Mouse (Mus musculus) olfactory bulb, adult 2 months (tissue): Measurements from ENCODE around the gene B4galnt1. TPM values are rescaled to one million over a fixed set of nuclear protein-coding genes. Genes with fewer than 3 reads are reported as not detected.
A peak's percentile ranks its signal among the peaks of the same experiment; 100 is the strongest.
"Not testable (repeated sequence)": the region's sequence is repeated elsewhere in the genome, so short reads cannot be mapped to it uniquely, and the experiment has no call there.

Experiments
- H3K27ac ChIP-seq: fragments of 200-500 bp; 2 replicates; pipeline ENCODE4 v1.5.1; 2012; ENCODE audit warnings: low read depth, low read length; ENCODE audit not compliant: insufficient read depth
- H3K4me1 ChIP-seq: fragments of 200-500 bp; 2 replicates; pipeline ENCODE4 v1.6.1; 2012; ENCODE audit warnings: low read length; ENCODE audit not compliant: control insufficient read depth, insufficient read depth
- H3K4me3 ChIP-seq: fragments of 200-500 bp; 2 replicates; pipeline ENCODE4 v1.5.1; 2012; ENCODE audit warnings: mild to moderate bottlenecking, low read depth, low read length, moderate library complexity; ENCODE audit not compliant: insufficient read depth
- CTCF ChIP-seq: fragments of 200-500 bp; IDR thresholded peaks from 2 replicates; pipeline ENCODE4 v1.5.1; 2012; ENCODE audit warnings: low read depth, mild to moderate bottlenecking, low read length, moderate library complexity; ENCODE audit not compliant: insufficient read depth
- POLR2A ChIP-seq: fragments of 200-500 bp; IDR thresholded peaks from 2 replicates; pipeline ENCODE4 v1.6.1; 2012; ENCODE audit warnings: mild to moderate bottlenecking, low read depth, low read length, moderate library complexity; ENCODE audit not compliant: insufficient read depth
- WGBS: fragments of 180-500 bp; shearing (Covaris S2); methylation state at CpG from one replicate; pipeline ENCODE4 v1.1.7; 2018; 5-methylcytosine and 5-hydroxymethylcytosine counted together
- polyA plus RNA-seq: library from polyadenylated mRNA; stranded (reverse); fragments of >200 nt; gene quantifications from 2 replicates; pipeline ENCODE4 v1.2.4, GENCODE M21; 2012; ENCODE audit warnings: low replicate concordance; ENCODE audit not compliant: missing spikeins, insufficient read depth, insufficient read length

Gene B4galnt1
- polyA plus RNA-seq, 1 experiment: not detected

GRCm38 (mm10) chr10:127188465-127189115 lies 23.6 kb downstream of the B4galnt1 start:
- H3K4me3 ChIP-seq: peak overlapping the region; percentile 91
- TF ChIP-seq CTCF (no peak), POLR2A (peak; percentile 43; the same call in 1 of the 2 replicates)
- under 1% methylated on average over 44 of the region's 46 CpGs for WGBS
- no peak overlapping the region for H3K27ac ChIP-seq
- H3K4me1 ChIP-seq: peaks cover 41% of the 10 kb centered on the region

GRCm38 (mm10) chr10:127189116-127189650 lies 24.2 kb downstream of the B4galnt1 start:
- no peak overlapping the region for H3K27ac ChIP-seq
- WGBS: 11% methylated on average over 26 of the region's 26 CpGs
- H3K4me1 ChIP-seq: peaks cover 41% of the 10 kb centered on the region
- no peak for TF ChIP-seq CTCF
- no peak for TF ChIP-seq POLR2A
- H3K4me3 ChIP-seq: peak overlapping the region; percentile 91

GRCm38 (mm10) chr10:127189651-127190381 lies 24.8 kb downstream of the B4galnt1 start, which contains the start of gene Arhgef25:
TSS of gene Arhgef25 (minus strand) at chr10:127190083.
- peak within 1 kb of the TSS; percentile 91 for H3K4me3 ChIP-seq
- no peak within 1 kb of the TSS; the same call in 1 of the 2 replicates for H3K27ac ChIP-seq
- 15% methylated on average over 35 of the region's 35 CpGs for WGBS
- H3K4me1 ChIP-seq: peaks cover 44% of the 10 kb centered on the region
- TF ChIP-seq POLR2A (no peak), CTCF (no peak)

GRCm38 (mm10) chr10:127190398-127191190 lies 25.6 kb downstream of the B4galnt1 start:
- WGBS: 48% methylated on average over 14 of the region's 14 CpGs
- Histone ChIP-seq H3K4me3 (no peak overlapping the region), H3K4me1 (peaks cover 46% of the 10 kb centered on the region), H3K27ac (no peak overlapping the region; the same call in 1 of the 2 replicates)
- TF ChIP-seq POLR2A: no peak
- no peak for TF ChIP-seq CTCF

GRCm38 (mm10) chr10:127191191-127192056 lies 26.4 kb downstream of the B4galnt1 start:
- Histone ChIP-seq H3K27ac (no peak overlapping the region), H3K4me1 (peaks cover 51% of the 10 kb centered on the region), H3K4me3 (no peak overlapping the region)
- 65% methylated on average over 19 of the region's 19 CpGs for WGBS
- no peak for TF ChIP-seq POLR2A
- TF ChIP-seq CTCF: no peak

GRCm38 (mm10) chr10:127192057-127192328 lies 27.0 kb downstream of the B4galnt1 start:
- H3K4me3 ChIP-seq, H3K27ac ChIP-seq: not testable (repeated sequence)
- H3K4me1 ChIP-seq: peaks cover 56% of the 10 kb centered on the region
- WGBS: 82% methylated on average over 1 of the region's 1 CpGs

GRCm38 (mm10) chr10:127193011-127193410 lies 28.0 kb downstream of the B4galnt1 start:
- 87% methylated on average over 9 of the region's 9 CpGs for WGBS
- peaks cover 55% of the 10 kb centered on the region for H3K4me1 ChIP-seq
- H3K4me3 ChIP-seq: no peak overlapping the region
- TF ChIP-seq POLR2A (no peak), CTCF (no peak)
- H3K27ac ChIP-seq: no peak overlapping the region

- H3K4me3 ChIP-seq: peak overlapping the region; percentile 91
- WGBS: 7% methylated on average over 22 of the region's 22 CpGs
- H3K27ac ChIP-seq: peak overlapping the region; percentile 24
- peaks cover 44% of the 10 kb centered on the region for H3K4me1 ChIP-seq
- TF ChIP-seq POLR2A (no peak), CTCF (no peak)
Observed at GRCm38 (mm10) chr10:127194428-127195327, 29.7 kb downstream of the B4galnt1 start.
